Mouse (Mus musculus): Measurements from ENCODE around the gene Lipn. TPM values are rescaled to one million over a fixed set of nuclear protein-coding genes. Genes with fewer than 3 reads are reported as not detected.

The Lipn gene
- total RNA-seq, 2 experiments from 2014 or later: not detected

Small RNA genes lying within 50 kb of the gene (microRNA-seq; reads per million reads assigned to microRNA genes)
- not detected for gene Gm23334

Other genes with a start within 250 kb of the Lipn start
- gene Lipf, start 106.2 kb upstream of the Lipn start, total RNA-seq (2021): not detected
- gene Lipk, start 59.1 kb upstream of the Lipn start, total RNA-seq (2021): under 1 TPM; 0.36 to 0.56 TPM
- under 1 TPM in 1 of 2 experiments, not detected in 1; 0.11 TPM for gene Lipm, start 33.6 kb downstream of the Lipn start, total RNA-seq (2021)
- gene Ankrd22, start 98.7 kb downstream of the Lipn start, total RNA-seq (2021): under 1 TPM in 1 of 2 experiments, not detected in 1; 0.20 TPM
- gene Stambpl1, start 124.9 kb downstream of the Lipn start, total RNA-seq (2021): 1 to 10 TPM; 7.5 to 8.3 TPM
- 10 to 100 TPM; 53.5 to 73.3 TPM for gene Acta2, start 188.2 kb downstream of the Lipn start, total RNA-seq (2021)
- gene Fas, start 223.3 kb downstream of the Lipn start, total RNA-seq (2021): 1 to 10 TPM; 5.1 to 9.9 TPM